Mouse (Mus musculus): ENCODE measurements around the gene Irf2bpl.

DNA sequence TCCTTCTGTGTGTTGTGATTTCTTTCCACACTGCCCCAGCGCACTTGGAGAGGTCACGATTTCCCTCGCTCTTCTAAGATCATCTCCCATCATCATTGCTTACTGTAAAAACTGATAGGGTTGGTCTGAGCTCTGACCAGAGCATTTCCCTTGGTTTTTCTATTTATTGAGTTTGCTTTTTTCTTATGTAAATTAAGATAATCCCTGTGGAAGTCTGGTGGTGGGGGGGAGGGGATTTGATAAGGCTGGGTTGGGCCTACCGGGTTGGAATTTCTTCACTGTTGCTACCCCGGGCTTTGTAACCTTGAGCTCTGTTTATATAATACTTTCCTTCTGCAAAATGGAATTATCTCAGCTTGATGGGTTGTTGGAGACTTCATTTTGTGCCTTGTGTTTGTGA lies 1.1 kb upstream of the Irf2bpl start:
- TF ChIP-seq GATA1 (IDR thresholded peaks at IDR 0.05; ENCODE audit: borderline replicate concordance, low read length) (no peak), FLI1 (IDR thresholded peaks at IDR 0.05; ENCODE audit: low read length) (no peak)

Data from megakaryocyte, embryonic 14.5 days (primary cell).